Mouse (Mus musculus) liver, embryonic 12.5 days (tissue): ENCODE data around the gene Zfp52. TPM values are rescaled to one million over a fixed set of nuclear protein-coding genes. Genes with fewer than 3 reads are reported as not detected.

Experiments
- ATAC-seq: fragments of 200-750 bp; cut with Nextera tagmentation; 2 replicates; pipeline ENCODE4 v1.8.0; 2017; ENCODE audit warnings: moderate number of reproducible peaks, mild to moderate bottlenecking, moderate library complexity
- H3K27ac ChIP-seq: fragments of 300-500 bp; sonication (generic); 2 replicates; pipeline ENCODE4 v1.5.1; 2016; ENCODE audit warnings: mild to moderate bottlenecking
- H3K27me3 ChIP-seq: fragments of 300-500 bp; sonication (generic); replicated peaks from 2 replicates; pipeline ENCODE4 v1.6.1; 2016; ENCODE audit warnings: mild to moderate bottlenecking, moderate library complexity
- H3K36me3 ChIP-seq: fragments of 300-500 bp; sonication (generic); 2 replicates; pipeline ENCODE4 v1.6.1; 2016; ENCODE audit warnings: mild to moderate bottlenecking, moderate library complexity
- H3K4me1 ChIP-seq: fragments of 300-500 bp; sonication (generic); 2 replicates; pipeline ENCODE4 v1.6.1; 2016
- H3K4me2 ChIP-seq: fragments of 300-500 bp; sonication (generic); 2 replicates; pipeline ENCODE4 v1.6.1; 2016; ENCODE audit warnings: mild to moderate bottlenecking, moderate library complexity
- H3K4me3 ChIP-seq: fragments of 300-500 bp; sonication (generic); 2 replicates; pipeline ENCODE4 v1.5.1; 2016; ENCODE audit warnings: mild to moderate bottlenecking, moderate library complexity
- H3K9ac ChIP-seq: fragments of 300-500 bp; sonication (generic); 2 replicates; pipeline ENCODE4 v1.6.1; 2016; ENCODE audit warnings: mild to moderate bottlenecking, moderate library complexity
- H3K9me3 ChIP-seq: fragments of 300-500 bp; sonication (generic); replicated peaks from 2 replicates; pipeline ENCODE4 v1.6.1; 2016; ENCODE audit warnings: mild to moderate bottlenecking, moderate library complexity
- WGBS: fragments of 180-500 bp; shearing (Covaris S2); methylation state at CpG from one replicate; pipeline ENCODE4 v1.1.7; 2016; ENCODE audit not compliant: insufficient replicate concordance; 5-methylcytosine and 5-hydroxymethylcytosine counted together
- polyA plus RNA-seq: library from polyadenylated mRNA; unstranded; fragments of >200 nt; fragmentation: Nextera tagmentation; extraction: Ambion mirVana; gene quantifications from 2 replicates; pipeline ENCODE4 v1.2.1, GENCODE M21; 2016

The Zfp52 gene
- polyA plus RNA-seq, 1 experiment from 2014 or later: 1.5 TPM

- 0 out of 2 replicates have a peak overlapping the region, but pooled peaks have one; percentile 27 for H3K27ac ChIP-seq
- WGBS: 24% methylated on average over 1 of the region's 1 CpGs
- H3K4me1 ChIP-seq: peaks cover 12% of the 10 kb centered on the region
- no peak for ATAC-seq
- H3K4me3 ChIP-seq: peak overlapping the region; percentile 72
- no peaks in the 10 kb centered on the region for H3K9me3 ChIP-seq
- H3K9ac ChIP-seq: peak overlapping the region; percentile 53
- H3K4me2 ChIP-seq: peak overlapping the region; percentile 83
- H3K27me3 ChIP-seq: no peaks in the 10 kb centered on the region
- H3K36me3 ChIP-seq: peaks cover 9% of the 10 kb centered on the region; the same call in 1 of the 2 replicates
These were observed 32.4 kb downstream of the Zfp52 start for GRCm38 (mm10) chr17:21567696-21568095.

DNA sequence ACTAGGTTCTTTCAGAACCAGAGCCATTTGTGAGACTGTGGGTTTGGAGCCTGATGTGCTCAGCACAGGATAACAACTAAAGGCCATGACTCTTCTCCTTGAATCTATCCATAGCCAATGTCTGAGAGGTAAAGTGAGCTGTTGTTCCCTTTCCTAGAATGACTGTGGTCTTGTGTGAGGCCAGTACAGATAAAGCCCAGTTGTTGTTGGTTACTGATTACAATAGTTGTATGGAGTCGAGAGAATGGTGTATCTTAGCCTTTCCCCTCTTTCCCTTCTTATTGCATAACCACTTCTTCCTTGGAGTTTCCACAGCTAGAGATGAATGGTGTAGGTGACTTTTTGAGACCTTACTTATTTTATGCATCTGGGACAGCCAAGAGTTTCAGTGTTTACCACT lies 43.7 kb downstream of the Zfp52 start:
- no peaks in the 10 kb centered on the region for H3K9me3 ChIP-seq
- 22% methylated on average over 1 of the region's 1 CpGs for WGBS
- peak; percentile 71 for ATAC-seq
- peaks cover 58% of the 10 kb centered on the region for H3K36me3 ChIP-seq
- no peak overlapping the region for H3K4me3 ChIP-seq
- H3K27ac ChIP-seq: no peak overlapping the region
- H3K4me1 ChIP-seq: peaks cover 7% of the 10 kb centered on the region
- H3K27me3 ChIP-seq: no peaks in the 10 kb centered on the region
- no peak overlapping the region for H3K9ac ChIP-seq
- peak overlapping the region; percentile 32; the same call in 1 of the 2 replicates for H3K4me2 ChIP-seq

GRCm38 (mm10) chr17:21579493-21580175 lies 44.3 kb downstream of the Zfp52 start:
- no peaks in the 10 kb centered on the region for H3K9me3 ChIP-seq
- H3K4me2 ChIP-seq: peak overlapping the region; percentile 32; the same call in 1 of the 2 replicates
- no peak overlapping the region for H3K4me3 ChIP-seq
- H3K36me3 ChIP-seq: peaks cover 59% of the 10 kb centered on the region
- no peak overlapping the region for H3K27ac ChIP-seq
- peak; percentile 89 for ATAC-seq
- WGBS: 19% methylated on average over 5 of the region's 5 CpGs
- no peaks in the 10 kb centered on the region for H3K27me3 ChIP-seq
- peaks cover 7% of the 10 kb centered on the region for H3K4me1 ChIP-seq
- no peak overlapping the region for H3K9ac ChIP-seq

DNA sequence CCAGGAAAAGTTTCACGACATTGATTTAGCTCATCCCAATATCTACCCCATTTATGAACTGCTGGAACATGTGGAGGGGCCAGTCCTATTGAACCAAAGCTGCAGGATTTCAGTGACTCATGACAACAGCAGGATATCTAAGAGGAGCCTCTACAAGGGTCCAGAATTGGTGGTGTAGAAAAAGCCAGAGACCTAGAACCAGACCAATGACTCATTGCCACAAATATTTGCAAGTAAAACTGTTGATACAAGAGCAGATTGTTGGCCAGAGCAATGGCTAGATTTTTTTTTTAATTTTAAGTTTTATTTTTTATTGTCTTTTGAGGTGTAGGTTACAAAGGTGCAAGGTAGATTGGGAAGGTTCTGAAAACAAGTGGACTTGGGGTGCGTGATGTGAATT lies 50.2 kb downstream of the Zfp52 start:
- 0 out of 2 replicates have a peak, but pooled peaks cover 5% of the 10 kb centered on the region for H3K9me3 ChIP-seq
- H3K9ac ChIP-seq: no peak overlapping the region
- no peak overlapping the region for H3K4me2 ChIP-seq
- ATAC-seq: no peak
- H3K4me3 ChIP-seq: no peak overlapping the region
- H3K4me1 ChIP-seq: no peaks in the 10 kb centered on the region
- no peak overlapping the region for H3K27ac ChIP-seq
- H3K27me3 ChIP-seq: no peaks in the 10 kb centered on the region
- 83% methylated on average over 2 of the region's 2 CpGs for WGBS
- peaks cover 57% of the 10 kb centered on the region for H3K36me3 ChIP-seq

Other genes with a start within 250 kb of the Zfp52 start
- gene Vmn1r237, start 223.7 kb upstream of the Zfp52 start, polyA plus RNA-seq: not detected in 2 replicates
- gene Zfp677, start 151.8 kb upstream of the Zfp52 start, polyA plus RNA-seq: 1.0 and 1.3 TPM in 2 replicates
- 1.8 and 3.1 TPM in 2 replicates for gene Zfp54, start 112.3 kb upstream of the Zfp52 start, polyA plus RNA-seq
- 7.8 and 8.4 TPM in 2 replicates for gene Zfp51, start 85.2 kb upstream of the Zfp52 start, polyA plus RNA-seq
- 4.1 TPM in 2 replicates for gene Zfp53, start 46.5 kb upstream of the Zfp52 start, polyA plus RNA-seq
- gene Zfp948, start 31.5 kb downstream of the Zfp52 start, polyA plus RNA-seq: 7.5 TPM in 2 replicates
- gene Zfp983, start 115.1 kb downstream of the Zfp52 start, polyA plus RNA-seq: 1.6 and 2.0 TPM in 2 replicates
- gene Gm10226, start 156.3 kb downstream of the Zfp52 start, polyA plus RNA-seq: 5.1 and 5.2 TPM in 2 replicates
- 6.1 and 6.4 TPM in 2 replicates for gene Zfp760, start 172.2 kb downstream of the Zfp52 start, polyA plus RNA-seq
- gene Zfp229, start 195.3 kb downstream of the Zfp52 start, polyA plus RNA-seq: 3.6 TPM in 2 replicates